Mouse (Mus musculus): ENCODE data around the gene Klrb1.
"Not testable (repeated sequence)": the region's sequence is repeated elsewhere in the genome, so short reads cannot be mapped to it uniquely, and the experiment has no call there.

The Klrb1 gene

GRCm38 (mm10) chr6:128722959-128723358, at the start of gene Klrb1:
Gene Klrb1 (minus strand): TSS chr6:128723059.
- DNase-seq (ENCODE audit: low spot score in 2 of 2) = no peak

DNA sequence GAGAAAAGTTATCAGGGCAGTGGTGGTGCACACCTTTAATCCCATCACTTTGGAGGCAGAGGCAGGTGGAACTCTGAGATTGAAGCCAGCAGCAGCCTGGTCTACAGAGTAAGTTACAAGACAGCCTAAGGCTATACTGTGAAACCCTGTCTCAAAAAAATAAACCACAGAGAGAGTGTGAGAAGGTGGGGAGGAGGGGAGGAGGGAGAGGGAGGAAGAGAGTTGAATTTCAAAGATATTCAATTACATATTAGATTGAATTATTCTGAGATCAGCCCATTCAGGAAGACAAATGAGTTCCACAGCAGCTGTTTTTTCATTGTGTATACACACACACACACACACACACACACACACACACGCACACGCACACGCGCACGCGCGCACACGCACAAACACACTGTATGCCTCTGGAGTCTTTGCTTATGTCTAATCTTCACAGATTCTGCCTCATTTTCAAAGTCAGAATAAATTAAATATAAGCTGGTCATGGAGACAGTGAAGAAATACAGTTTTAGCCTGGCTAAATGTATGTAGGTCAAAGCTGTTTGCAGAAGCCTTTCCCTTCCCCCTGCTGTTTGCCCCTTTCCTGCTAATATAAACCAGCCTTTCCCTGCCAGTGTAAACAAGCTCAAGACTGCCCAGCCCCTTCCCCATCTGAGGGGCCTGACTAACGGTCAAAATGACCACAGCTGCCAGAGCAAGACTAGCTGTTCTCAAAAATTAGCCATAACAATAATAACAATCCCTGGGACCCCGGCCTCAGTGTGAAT, 46.8 kb upstream of the Klrb1 start:
- DNase-seq (ENCODE audit: low spot score in 2 of 2) = no peak

GRCm38 (mm10) chr6:128768047-128768446, 45.2 kb upstream of the Klrb1 start:
- DNase-seq (ENCODE audit: low spot score in 2 of 2) = no peak

GRCm38 (mm10) chr6:128766486-128767254, 43.8 kb upstream of the Klrb1 start:
- DNase-seq (ENCODE audit: low spot score in 2 of 2) = not testable (repeated sequence)

- no peak for DNase-seq (ENCODE audit: low spot score in 2 of 2)
Measured at GRCm38 (mm10) chr6:128765211-128765610, 42.4 kb upstream of the Klrb1 start.

GRCm38 (mm10) chr6:128764598-128764997, 41.7 kb upstream of the Klrb1 start:
- no peak for DNase-seq (ENCODE audit: low spot score in 2 of 2)

GRCm38 (mm10) chr6:128763736-128764523, 41.1 kb upstream of the Klrb1 start:
- DNase-seq (ENCODE audit: low spot score in 2 of 2) = peak; percentile 90 to 94

DNA sequence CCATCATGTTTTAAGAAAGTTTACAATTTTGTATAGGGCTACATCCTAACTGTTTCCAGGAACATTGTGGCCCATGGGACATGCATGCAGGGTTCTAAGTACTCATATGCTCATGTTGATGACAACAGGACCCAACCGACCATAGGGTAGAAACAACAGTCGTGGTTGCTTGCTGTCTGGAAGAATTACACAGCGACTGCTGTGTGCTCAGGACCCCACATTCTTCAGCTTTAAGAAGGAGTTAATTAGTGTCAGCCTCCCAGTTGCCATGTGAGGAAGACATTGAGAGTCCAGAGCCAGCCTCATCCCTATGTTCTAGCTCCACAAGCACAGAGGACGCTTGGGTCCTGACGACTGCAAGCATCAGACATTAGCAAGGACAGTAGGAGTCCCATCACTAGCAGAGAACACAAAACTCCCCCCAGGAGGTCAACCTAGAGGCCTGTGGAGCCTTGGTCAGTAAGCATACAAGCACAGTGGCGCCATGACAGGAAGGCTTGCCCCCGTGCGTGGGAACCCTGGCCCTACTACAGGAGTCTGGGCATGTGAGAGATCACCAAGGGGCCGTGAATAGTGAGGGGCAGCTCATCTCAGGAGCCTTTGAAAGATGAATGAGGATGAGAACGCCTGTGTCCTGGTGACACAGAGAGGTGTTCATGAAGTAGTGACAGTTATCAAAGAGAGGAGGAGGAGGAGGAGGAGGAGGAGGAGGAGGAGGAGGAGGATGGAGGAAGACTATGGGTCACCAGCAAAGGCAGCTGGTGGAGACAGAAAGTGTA, 40.2 kb upstream of the Klrb1 start:
- DNase-seq (ENCODE audit: low spot score in 2 of 2) = not testable (repeated sequence)

DNA sequence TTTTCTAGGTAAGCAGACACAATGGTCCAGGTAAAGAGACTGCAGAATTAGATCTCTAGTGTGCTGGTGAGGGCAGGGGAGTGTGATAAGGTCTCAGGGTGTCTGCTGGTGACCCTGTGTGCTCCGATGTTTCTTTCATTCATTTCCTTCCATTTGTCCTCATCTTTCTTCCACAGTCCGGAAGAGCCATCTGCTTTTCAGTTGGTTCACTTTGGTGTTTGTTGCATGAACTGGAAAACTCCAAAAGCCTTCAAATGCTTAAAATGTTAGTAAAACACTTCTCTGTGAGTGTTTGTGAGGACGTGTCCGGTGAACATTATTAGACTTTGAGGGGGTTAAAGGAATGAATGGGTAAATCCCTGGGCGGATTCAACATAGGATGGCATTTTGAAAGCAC, 38.3 kb upstream of the Klrb1 start:
- DNase-seq (ENCODE audit: low spot score in 2 of 2) = no peak

DNA sequence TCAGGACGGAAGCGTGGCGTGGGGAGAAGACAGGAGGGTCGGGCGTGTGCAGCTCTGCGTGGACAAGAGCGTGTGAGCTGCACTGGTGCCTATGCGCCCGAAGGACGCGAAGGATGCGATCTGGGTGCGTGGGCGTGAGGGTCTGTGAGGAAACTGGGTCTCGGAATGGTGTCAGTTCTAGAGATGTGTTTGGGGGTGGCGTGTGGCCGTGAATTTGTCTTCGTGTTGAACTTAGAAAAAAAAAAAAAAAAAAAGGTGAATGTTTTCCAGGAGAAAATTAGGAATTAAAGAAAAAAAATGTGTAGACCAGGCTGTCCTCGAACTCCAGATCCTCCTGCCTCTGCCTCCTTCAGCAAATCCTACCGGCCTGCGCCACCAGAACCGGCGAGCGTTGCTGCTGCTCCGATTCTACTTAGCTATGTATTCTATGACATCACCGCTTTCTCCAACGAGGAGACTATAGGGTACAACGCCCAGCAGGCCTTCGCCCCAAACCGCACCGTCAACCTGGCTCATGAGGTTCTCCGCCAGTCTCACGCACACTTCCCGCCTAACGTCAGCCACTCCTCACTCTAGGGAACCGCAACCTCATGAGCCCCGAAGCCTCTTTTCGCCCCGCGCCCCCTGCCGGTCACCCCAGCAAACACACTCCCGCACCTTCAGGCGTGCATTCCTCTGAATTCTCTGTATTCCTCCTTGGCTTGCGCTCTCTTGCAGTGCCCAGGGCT, 37.7 kb upstream of the Klrb1 start:
- peak; percentile 83 to 90 for DNase-seq (ENCODE audit: low spot score in 2 of 2)

DNA sequence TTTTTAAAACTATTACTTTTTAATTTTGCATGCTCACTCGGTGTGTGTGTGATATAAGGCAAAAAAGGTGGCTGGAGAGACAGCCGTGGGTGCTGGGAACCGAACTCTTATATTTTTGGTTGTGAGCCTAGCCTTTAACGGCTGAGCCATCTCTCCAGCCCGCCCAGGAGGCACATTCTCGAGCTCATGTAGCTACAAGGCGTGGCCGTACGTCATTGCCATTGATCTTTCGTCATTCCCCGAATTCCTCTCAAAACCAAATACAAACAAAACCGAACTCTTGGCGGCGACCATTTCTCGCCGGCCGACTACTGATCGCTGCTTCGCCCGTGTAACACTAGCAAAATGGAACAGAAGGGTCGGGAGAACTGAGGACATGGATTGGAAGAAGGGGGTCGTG, 37.2 kb upstream of the Klrb1 start:
- DNase-seq (ENCODE audit: low spot score in 2 of 2) = peak; percentile 89 to 96

- no peak for DNase-seq (ENCODE audit: low spot score in 2 of 2)
Measured at GRCm38 (mm10) chr6:128759221-128759950, 36.5 kb upstream of the Klrb1 start.

DNA sequence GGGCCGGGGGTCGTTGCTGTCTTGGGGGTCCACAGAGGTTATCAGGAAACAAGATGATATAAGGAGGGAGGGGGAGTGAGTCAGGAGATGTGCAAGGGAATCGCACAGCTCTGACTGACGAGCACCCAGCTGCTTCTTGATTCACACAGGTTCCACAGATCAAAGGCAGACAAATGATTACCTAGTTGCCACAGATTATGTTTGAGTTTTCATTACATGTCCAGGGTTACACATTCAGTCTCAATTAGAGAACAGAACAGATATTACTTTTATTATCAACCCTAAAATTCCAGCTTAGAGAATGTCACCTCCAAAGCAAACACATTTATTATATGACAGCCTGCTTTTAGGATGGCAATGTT, 32.5 kb upstream of the Klrb1 start:
- DNase-seq (ENCODE audit: low spot score in 2 of 2) = not testable (repeated sequence)

- not testable (repeated sequence) for DNase-seq (ENCODE audit: low spot score in 2 of 2)
Measured at GRCm38 (mm10) chr6:128754748-128755401, 32.0 kb upstream of the Klrb1 start.

DNA sequence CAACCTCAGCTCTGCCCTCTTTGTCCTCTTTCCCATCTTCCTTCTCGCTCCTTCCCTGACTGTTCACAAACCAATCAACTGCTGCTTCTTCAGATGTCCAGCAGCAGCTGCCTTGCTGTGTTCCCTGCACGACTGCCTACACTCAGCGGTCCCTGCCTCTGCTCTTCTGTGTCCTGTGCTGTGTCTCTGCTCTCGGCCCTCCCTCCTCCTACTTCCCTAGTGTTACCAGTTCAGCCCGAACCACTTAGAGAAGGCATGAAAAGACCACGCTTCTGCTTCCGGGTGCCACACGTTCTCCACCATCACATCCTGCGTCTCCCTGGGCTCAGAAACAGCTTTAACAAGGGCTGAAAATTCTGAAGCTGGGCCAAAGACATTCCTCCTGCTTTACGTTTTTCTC, 31.4 kb upstream of the Klrb1 start:
- not testable (repeated sequence) for DNase-seq (ENCODE audit: low spot score in 2 of 2)

GRCm38 (mm10) chr6:128753610-128754224, 30.9 kb upstream of the Klrb1 start:
- peak; percentile 60 to 82 for DNase-seq (ENCODE audit: low spot score in 2 of 2)

DNA sequence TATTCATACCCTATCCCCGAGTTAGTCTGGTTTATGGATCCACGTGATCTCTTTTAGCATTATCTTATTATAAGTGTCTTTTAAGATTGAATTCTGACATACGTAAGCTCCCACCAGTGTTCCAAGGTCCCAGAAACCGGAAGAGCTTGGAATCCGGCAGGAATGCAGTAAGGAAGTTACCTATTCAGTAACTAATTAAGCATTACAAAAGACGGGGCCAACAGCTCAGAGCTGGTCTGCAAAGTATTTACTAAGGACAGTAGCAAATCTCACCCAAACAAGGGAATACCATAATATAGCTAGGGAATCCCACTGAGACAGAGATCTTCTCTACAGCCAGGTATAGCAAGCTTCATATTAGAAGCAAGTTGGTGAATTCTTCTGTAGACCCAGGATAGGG, 24.1 kb upstream of the Klrb1 start:
- DNase-seq (ENCODE audit: low spot score in 2 of 2) = not testable (repeated sequence)

GRCm38 (mm10) chr6:128737445-128737844, 14.6 kb upstream of the Klrb1 start:
- DNase-seq (ENCODE audit: low spot score in 2 of 2) = no peak

- peak in 1 of 2 experiments; percentile 26 for DNase-seq (ENCODE audit: low spot score in 2 of 2)
Measured at GRCm38 (mm10) chr6:128736100-128736499, 13.2 kb upstream of the Klrb1 start.

Measured in spleen, postnatal 4 days (tissue).